Mouse (Mus musculus): ENCODE results near the gene Fen1. TPM values are rescaled to one million over a fixed set of nuclear protein-coding genes. Genes with fewer than 3 reads are reported as not detected.
A peak's percentile ranks its signal among the peaks of the same experiment; 100 is the strongest.

The Fen1 gene
- total RNA-seq, 2 experiments from 2014 or later = 15.3 to 16.0 TPM

- DNase-seq (ENCODE audit: low spot score in 2 of 2) = peak in 1 of 2 experiments; percentile 40
Measured at GRCm38 (mm10) chr19:10219108-10219507, 15.1 kb upstream of the Fen1 start.

DNA sequence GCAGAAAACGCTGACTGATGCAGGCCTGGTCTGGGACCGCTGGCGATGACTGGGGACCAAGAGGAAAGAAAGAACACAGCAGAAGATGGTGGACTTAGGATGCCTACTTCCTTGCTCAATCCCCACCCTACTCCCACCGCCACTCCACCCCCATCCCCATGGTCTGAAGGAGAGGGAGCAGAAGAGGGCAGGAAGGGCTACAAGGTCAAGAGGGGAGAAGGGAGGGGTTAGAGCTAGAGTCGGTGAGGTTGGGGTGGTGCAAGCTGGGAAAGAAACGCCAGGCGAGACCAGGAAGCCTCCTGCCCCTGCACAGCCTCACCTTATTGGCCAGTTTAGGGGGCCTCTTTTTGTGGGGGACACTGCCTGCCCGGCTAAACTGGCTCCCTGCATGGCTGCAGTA, 12.1 kb upstream of the Fen1 start:
- DNase-seq (ENCODE audit: low spot score in 2 of 2) = no peak

DNA sequence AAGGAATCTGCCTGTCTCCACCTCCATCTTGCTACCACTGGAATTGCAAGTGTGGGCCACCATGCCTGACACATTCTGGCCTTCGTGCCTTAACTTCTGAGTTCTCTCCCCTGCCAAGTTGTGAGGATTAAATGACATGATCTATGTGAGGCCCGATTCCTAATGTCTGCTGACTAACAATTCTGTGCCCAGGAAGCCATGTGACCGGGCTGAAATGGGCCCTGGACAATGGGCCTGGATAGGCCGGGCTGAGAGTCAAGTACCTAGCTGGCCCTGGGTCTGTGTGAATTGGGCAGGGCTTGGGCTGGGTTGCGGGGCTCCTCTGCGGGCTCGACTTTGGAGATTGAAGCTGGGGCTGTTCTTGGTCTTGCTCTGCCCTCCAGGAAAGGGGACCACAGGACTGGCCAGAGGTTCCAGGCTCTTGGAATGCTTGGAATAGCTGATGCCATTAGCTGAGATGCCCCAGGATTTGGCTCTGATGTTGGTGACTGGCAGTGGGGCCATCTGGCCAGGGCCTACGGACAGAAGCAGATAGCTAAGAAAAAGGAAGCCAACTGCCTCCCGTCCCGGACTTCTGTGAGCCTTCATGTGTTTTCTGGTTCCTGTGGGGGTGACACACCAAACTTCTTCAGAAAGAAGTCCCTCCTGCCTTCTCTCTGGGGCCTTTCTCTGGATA, 10.0 kb upstream of the Fen1 start:
- no peak for DNase-seq (ENCODE audit: low spot score in 2 of 2)

- DNase-seq (ENCODE audit: low spot score in 2 of 2) = no peak
Measured at GRCm38 (mm10) chr19:10210885-10211284, 6.9 kb upstream of the Fen1 start.

DNA sequence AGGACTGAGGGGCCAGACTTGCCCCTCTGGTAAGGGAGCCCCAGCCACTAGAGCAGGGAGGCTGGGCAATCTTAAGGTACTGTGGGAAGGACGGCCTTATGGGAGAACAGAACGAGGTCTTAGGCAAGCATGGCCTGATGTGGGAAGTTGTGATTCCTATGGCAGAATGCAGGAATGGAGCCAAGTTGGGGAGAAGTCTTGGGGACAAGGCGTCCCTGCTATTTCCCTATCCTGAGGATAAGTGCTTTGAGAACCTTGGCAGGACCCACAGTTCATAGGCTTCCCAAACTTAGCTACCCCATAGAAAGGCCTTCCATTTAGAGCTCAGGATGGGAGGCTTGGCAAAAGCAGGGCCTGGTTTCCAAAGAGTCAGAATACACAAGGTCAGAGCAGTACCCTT, 4.9 kb upstream of the Fen1 start:
- no peak for DNase-seq (ENCODE audit: low spot score in 2 of 2)

DNA sequence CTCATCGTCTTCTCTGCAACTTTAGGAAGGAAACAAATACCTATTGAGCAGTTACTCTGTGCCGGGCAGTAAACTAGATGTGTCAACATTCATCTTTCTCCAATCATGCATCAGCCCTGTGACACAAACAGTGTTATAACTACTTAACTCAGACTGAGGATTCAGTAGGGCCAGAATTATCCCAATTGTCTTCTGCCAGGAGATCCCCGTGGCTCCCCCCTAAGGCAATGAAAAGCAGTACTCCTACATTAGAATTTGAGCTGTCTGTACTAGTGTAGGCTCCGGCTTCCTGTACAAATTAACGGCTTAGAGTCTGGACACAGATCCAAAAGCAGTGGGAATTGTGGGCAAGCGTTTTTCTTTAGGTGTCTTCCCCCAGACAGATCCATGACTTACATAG, 1.1 kb upstream of the Fen1 start:
- no peak for DNase-seq (ENCODE audit: low spot score in 2 of 2)

GRCm38 (mm10) chr19:10204616-10205001, 640 bp upstream of the Fen1 start:
- DNase-seq (ENCODE audit: low spot score in 2 of 2) = no peak

GRCm38 (mm10) chr19:10203146-10203847, 672 bp downstream of the Fen1 start:
- no peak for DNase-seq (ENCODE audit: low spot score in 2 of 2)

- DNase-seq (ENCODE audit: low spot score in 2 of 2) = peak; percentile 71 to 83
Measured at GRCm38 (mm10) chr19:10198723-10199122, 5.2 kb downstream of the Fen1 start.

DNA sequence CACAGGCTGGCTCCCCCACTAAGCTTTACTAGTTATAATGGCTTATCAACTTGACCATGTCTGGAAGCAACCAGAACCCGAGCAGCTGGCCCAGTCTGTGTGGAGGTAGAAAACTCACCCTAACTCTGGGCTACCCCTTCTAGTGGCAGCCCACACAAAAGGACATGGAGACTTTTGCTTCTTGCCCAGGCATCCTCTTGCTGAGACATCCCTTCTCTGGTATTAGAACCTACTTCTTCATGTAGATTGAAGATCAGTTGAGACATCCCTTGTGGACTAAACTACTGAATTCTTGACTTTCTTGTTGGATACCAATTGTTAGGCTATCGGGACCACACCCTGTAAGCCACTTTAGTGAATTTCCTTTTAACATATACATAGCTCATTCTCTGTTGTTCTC, 5.7 kb downstream of the Fen1 start:
- DNase-seq (ENCODE audit: low spot score in 2 of 2) = no peak

DNA sequence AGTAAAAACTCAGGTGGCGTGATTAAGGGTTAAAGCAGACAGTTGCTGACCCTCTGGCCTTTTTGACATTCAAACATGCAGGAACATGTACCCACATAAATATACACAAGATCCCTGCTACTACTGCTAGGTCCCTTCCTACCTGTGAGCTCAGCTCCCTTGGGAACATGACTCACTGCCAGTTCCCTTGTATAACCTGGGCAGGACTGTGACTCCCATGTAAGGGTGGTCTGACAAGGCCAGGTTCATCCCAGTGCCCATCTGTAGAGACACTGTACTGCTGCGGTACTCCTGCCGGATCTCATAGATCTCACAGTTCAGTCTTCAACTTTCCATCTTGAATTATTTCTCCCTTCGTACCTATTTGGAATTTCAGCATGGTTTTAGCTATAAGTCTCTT, 6.8 kb downstream of the Fen1 start:
- DNase-seq (ENCODE audit: low spot score in 2 of 2) = no peak

DNA sequence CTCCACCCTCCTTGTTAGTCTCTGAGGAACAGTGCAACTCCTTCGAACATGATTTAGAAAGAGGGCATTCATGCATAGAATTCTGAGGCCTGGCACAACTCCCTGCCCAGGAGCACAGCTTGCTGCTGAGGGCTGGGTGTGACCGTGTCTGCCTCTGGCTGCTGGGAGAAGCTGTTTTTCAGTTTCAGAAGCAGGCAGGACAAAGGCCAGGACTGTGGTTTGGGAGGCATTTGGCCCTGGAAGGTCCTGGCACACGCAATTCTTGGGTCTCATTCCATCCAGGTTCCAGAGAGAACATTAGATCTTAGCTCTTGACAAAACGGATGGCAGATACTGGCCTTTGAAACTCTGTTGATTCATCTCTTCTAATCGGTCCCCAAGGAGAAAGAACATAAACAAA, 8.7 kb downstream of the Fen1 start:
- no peak for DNase-seq (ENCODE audit: low spot score in 2 of 2)

DNA sequence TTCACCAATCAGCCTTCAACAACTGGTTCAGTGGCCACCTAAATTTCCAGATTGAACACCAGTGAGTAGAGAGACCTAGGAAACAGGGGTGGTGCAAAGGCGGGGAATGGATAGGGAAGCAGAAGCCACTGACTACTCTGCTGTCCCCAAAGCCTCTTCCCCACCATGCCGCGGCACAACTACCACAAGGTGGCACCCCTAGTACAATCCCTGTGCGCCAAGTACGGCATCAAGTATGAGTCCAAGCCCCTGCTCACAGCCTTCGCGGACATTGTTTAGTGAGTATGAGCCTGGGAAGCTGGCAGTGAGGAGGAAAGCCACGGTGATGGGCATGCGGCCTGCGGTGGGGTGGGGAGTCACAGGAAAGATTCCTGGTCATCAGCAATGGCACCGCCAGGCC, 9.6 kb downstream of the Fen1 start:
- no peak for DNase-seq (ENCODE audit: low spot score in 2 of 2)

- peak in 1 of 2 experiments; percentile 32 for DNase-seq (ENCODE audit: low spot score in 2 of 2)
Measured at GRCm38 (mm10) chr19:10191326-10191725, 12.6 kb downstream of the Fen1 start.

- peak; percentile 62 to 72 for DNase-seq (ENCODE audit: low spot score in 2 of 2)
Measured at GRCm38 (mm10) chr19:10190796-10191195, 13.2 kb downstream of the Fen1 start.

DNA sequence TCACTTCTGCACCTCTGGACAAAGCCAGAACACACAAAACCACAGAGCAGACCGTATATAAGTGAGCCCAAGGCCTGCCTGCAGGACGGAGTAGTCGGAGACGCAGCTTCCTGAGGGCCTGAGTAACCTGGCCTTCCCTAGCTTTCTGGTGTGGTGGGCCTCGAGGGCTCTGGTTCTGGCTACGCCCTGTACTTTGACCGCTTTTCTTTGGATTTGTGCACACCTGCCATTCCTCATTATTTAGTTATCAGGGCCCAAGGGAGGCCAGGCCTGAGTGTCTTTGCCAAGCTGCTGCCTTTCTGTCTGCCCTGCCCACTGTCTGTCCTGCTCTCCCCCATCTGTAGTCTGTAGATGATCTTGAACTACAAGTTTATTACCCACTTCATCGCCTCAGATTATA, 14.0 kb downstream of the Fen1 start:
- DNase-seq (ENCODE audit: low spot score in 2 of 2) = no peak

DNA sequence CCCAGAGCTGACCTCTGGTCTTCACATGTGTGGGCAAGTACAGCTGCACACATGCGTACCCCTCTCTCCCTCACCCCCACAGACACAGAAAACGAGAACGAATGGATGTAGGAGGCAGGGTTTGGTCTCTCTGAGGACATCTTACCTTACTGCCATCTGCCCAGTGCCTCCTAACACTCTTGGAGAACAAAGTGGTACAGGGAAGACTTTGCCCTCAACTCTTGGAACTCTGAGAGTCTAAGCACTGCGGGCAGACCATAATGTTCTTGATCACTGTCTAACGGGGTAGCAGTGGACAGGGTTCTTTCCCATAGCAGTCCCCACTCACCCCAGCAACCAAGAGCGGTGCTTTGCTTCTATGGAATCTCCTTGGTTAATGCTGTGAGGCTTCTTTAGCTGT, 14.9 kb downstream of the Fen1 start:
- DNase-seq (ENCODE audit: low spot score in 2 of 2) = no peak

GRCm38 (mm10) chr19:10188281-10188811, 15.6 kb downstream of the Fen1 start:
- DNase-seq (ENCODE audit: low spot score in 2 of 2) = peak in 1 of 2 experiments; percentile 55

DNA sequence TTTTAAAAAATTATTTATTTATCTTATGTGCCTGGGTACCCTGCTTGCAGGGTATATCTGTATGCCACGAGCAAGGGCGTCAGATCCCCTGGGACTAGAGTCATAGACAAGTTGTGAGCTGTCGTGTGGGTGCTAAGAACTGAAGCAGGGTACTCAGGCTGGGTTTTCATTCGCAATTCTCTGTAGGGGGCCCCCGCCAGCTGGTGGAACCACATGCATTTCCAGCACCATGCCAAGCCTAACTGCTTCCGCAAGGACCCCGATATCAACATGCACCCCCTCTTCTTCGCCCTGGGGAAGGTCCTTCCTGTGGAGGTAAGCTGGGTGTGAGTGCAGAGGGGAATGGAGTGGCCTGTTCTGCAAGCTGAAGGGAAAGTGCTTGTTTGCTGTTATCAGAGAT, 17.4 kb downstream of the Fen1 start:
- no peak for DNase-seq (ENCODE audit: low spot score in 2 of 2)

DNA sequence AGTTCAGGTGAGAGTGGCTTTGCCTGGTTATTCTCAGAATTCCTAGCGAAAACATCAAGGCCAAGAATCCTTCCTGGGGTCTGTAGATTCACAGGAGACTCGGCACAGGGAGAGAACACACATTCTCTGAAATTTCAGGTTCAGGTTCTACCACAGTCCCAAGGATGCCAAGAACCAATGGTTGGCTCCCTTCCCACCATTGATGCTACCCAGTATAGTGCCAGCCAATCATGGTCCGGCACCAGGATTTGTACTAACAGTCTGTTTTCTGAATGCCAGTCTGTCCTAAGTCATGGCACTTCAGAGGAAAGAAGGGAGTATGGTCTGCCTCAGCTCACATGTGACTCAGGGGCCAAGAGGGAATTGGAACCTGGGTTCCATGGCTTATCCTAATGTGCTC, 18.1 kb downstream of the Fen1 start:
- no peak for DNase-seq (ENCODE audit: low spot score in 2 of 2)

- DNase-seq (ENCODE audit: low spot score in 2 of 2) = peak in 1 of 2 experiments; percentile 56
Measured at GRCm38 (mm10) chr19:10184096-10184495, 19.9 kb downstream of the Fen1 start.

- peak; percentile 33 to 72 for DNase-seq (ENCODE audit: low spot score in 2 of 2)
Measured at GRCm38 (mm10) chr19:10183299-10183983, 20.5 kb downstream of the Fen1 start.
